Mouse (Mus musculus) hindbrain, embryonic 11.5 days (tissue): ENCODE measurements around the gene Mcoln2. TPM values are rescaled to one million over a fixed set of nuclear protein-coding genes. Genes with fewer than 3 reads are reported as not detected.

Experiments
- ATAC-seq: fragments of 200-750 bp; cut with Nextera tagmentation; 2 replicates; pipeline ENCODE4 v1.8.0; 2017; ENCODE audit warnings: mild to moderate bottlenecking, moderate TSS enrichment, moderate library complexity; ENCODE audit not compliant: low FRiP score
- DNase-seq: peaks from one replicate; pipeline ENCODE4 v3.0.0-alpha.2; 2015; ENCODE audit warnings: low spot score
- H3K27ac ChIP-seq: fragments of 300-500 bp; sonication (generic); 2 replicates; pipeline ENCODE4 v1.5.1; 2014; ENCODE audit warnings: mild to moderate bottlenecking, low read depth, low read length
- H3K27me3 ChIP-seq: fragments of 300-500 bp; sonication (generic); 2 replicates; pipeline ENCODE4 v1.6.1; 2014; ENCODE audit warnings: mild to moderate bottlenecking, low read length, moderate library complexity, mixed read lengths; ENCODE audit not compliant: control insufficient read depth, insufficient read depth
- H3K36me3 ChIP-seq: fragments of 300-500 bp; sonication (generic); 2 replicates; pipeline ENCODE4 v1.6.1; 2014; ENCODE audit warnings: mild to moderate bottlenecking, low read length, moderate library complexity, mixed read lengths; ENCODE audit not compliant: control insufficient read depth, insufficient read depth
- H3K4me1 ChIP-seq: fragments of 300-500 bp; sonication (generic); replicated peaks from 2 replicates; pipeline ENCODE4 v1.6.1; 2014; ENCODE audit warnings: low read length, mixed read lengths; ENCODE audit not compliant: control insufficient read depth, insufficient read depth
- H3K4me2 ChIP-seq: fragments of 300-500 bp; sonication (generic); replicated peaks from 2 replicates; pipeline ENCODE4 v1.6.1; 2014; ENCODE audit warnings: mild to moderate bottlenecking, low read depth, low read length
- H3K4me3 ChIP-seq: fragments of 300-500 bp; sonication (generic); 2 replicates; pipeline ENCODE4 v1.5.1; 2014; ENCODE audit warnings: low read depth, low read length
- H3K9ac ChIP-seq: fragments of 300-500 bp; sonication (generic); 2 replicates; pipeline ENCODE4 v1.6.1; 2014; ENCODE audit warnings: low read depth, low read length
- H3K9me3 ChIP-seq: fragments of 300-500 bp; sonication (generic); 2 replicates; pipeline ENCODE4 v1.6.1; 2016; ENCODE audit warnings: low read length; ENCODE audit not compliant: control insufficient read depth
- WGBS: fragments of 180-500 bp; shearing (Covaris S2); extraction: QIAGEN DNeasy Blood & Tissue Kit; methylation state at CpG from one replicate; pipeline ENCODE4 v1.1.7; 2014; 5-methylcytosine and 5-hydroxymethylcytosine counted together
- polyA plus RNA-seq: library from polyadenylated mRNA; unstranded; fragments of >200 nt; fragmentation: Nextera tagmentation; extraction: Ambion mirVana; gene quantifications from 2 replicates; pipeline ENCODE4 v1.2.1, GENCODE M21; 2014

The Mcoln2 gene
- polyA plus RNA-seq, 1 experiment from 2014 or later, result 0.28 TPM

DNA sequence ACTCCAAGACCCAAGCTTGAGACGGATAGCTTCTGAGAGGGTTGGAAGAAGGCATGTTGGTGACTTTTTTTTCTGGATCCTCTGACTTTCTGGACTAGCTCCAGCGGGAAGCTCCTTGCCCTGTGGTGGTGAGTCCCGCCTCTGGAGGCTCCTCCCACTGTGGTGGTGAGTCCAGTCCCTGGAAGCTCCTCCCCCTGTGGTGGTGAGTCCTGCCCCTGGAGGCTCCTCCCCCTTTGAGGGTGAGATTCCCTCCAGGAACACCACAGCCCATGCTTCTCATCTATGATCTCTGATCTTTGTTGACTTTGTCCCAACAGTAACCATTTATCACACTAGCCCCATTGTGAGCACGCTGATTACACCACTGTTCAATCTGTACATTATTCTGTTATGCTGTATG, 12.6 kb downstream of the Mcoln2 start:
- no peak overlapping the region for H3K4me2 ChIP-seq
- no peak overlapping the region for H3K27ac ChIP-seq
- H3K4me1 ChIP-seq, result no peaks in the 10 kb centered on the region
- DNase-seq (no peak), ATAC-seq (no peak)
- no peaks in the 10 kb centered on the region for H3K27me3 ChIP-seq
- WGBS, result 84% methylated on average over 4 of the region's 4 CpGs
- no peak overlapping the region for H3K4me3 ChIP-seq
- no peak overlapping the region for H3K9ac ChIP-seq
- H3K36me3 ChIP-seq, result no peaks in the 10 kb centered on the region
- no peaks in the 10 kb centered on the region for H3K9me3 ChIP-seq

DNA sequence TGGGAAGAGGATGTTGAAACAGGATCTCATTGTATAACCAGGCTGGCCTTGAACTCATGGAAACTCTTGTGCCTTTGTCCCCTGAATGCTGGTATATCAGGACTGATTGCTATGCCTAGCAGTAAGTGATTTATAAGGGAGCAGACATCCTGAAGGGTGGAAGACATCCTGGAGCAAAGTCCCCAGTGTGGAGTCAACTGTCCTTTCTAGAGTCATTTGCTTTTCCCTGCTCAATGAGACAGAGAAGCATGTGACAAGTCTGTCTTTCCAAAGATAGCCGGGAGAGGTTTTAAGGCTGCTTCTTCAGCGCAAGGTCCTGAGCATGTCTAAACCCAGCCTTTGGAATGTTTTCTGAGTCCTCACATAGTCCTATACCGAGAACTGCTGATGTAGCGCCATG, 19.7 kb downstream of the Mcoln2 start:
- 87% methylated on average over 4 of the region's 4 CpGs for WGBS
- no peak overlapping the region for H3K4me2 ChIP-seq
- H3K27ac ChIP-seq, result no peak overlapping the region
- H3K4me3 ChIP-seq, result no peak overlapping the region
- H3K9ac ChIP-seq, result no peak overlapping the region
- H3K9me3 ChIP-seq, result no peaks in the 10 kb centered on the region
- ATAC-seq, result no peak
- no peak for DNase-seq
- H3K27me3 ChIP-seq, result no peaks in the 10 kb centered on the region
- H3K4me1 ChIP-seq, result no peaks in the 10 kb centered on the region
- H3K36me3 ChIP-seq, result no peaks in the 10 kb centered on the region

DNA sequence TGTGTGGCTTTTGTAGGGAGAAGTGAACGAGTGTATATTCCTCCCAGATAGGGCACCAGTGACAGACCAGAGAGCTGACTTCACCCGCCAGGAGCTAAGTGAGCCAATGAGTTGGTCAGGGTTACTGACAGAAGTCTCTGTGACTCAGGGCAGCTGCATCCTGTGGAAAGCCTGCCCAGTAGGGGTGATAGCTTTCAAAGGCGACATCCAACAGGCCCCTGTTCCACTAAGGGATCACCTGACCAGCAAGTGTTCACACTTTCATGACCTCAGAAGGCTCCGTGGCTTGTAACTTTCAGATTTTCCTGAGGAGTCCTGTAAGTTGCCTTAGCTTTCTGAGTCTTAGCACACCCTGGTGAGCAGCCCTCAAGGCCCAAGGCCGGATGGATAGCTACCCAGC, 23.4 kb downstream of the Mcoln2 start:
- Histone ChIP-seq H3K9me3 (no peaks in the 10 kb centered on the region), H3K4me3 (no peak overlapping the region), H3K27me3 (no peaks in the 10 kb centered on the region), H3K4me2 (no peak overlapping the region), H3K36me3 (no peaks in the 10 kb centered on the region), H3K9ac (no peak overlapping the region), H3K27ac (no peak overlapping the region), H3K4me1 (no peaks in the 10 kb centered on the region)
- DNase-seq, result no peak
- ATAC-seq, result no peak
- WGBS, result 65% methylated on average over 5 of the region's 5 CpGs

DNA sequence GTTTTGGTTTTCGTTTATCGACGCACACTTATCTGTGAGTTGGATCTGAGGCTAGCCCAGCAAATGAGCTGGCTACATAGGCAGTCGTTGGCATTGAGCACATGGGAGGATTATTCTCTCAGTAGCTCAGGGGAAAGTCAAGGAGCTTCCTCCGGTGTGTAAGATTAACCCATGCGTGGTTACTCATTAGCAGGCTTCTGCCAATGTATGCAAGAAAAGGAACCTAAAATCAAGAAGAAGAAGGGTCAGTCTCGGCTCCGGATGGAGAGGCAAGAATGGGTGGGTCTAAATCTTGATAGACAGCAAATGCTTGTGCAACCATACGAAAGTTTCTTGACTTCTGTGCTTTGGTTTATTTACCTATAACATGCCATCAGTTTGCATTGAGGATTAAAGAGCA, 24.6 kb downstream of the Mcoln2 start:
- no peak overlapping the region for H3K4me2 ChIP-seq
- H3K4me3 ChIP-seq, result no peak overlapping the region
- ATAC-seq, result no peak
- no peak overlapping the region for H3K27ac ChIP-seq
- H3K4me1 ChIP-seq, result no peaks in the 10 kb centered on the region; the same call in 1 of the 2 replicates
- H3K9me3 ChIP-seq, result no peaks in the 10 kb centered on the region
- no peak overlapping the region for H3K9ac ChIP-seq
- H3K27me3 ChIP-seq, result no peaks in the 10 kb centered on the region
- DNase-seq, result no peak
- WGBS, result 91% methylated on average over 9 of the region's 9 CpGs
- H3K36me3 ChIP-seq, result no peaks in the 10 kb centered on the region

DNA sequence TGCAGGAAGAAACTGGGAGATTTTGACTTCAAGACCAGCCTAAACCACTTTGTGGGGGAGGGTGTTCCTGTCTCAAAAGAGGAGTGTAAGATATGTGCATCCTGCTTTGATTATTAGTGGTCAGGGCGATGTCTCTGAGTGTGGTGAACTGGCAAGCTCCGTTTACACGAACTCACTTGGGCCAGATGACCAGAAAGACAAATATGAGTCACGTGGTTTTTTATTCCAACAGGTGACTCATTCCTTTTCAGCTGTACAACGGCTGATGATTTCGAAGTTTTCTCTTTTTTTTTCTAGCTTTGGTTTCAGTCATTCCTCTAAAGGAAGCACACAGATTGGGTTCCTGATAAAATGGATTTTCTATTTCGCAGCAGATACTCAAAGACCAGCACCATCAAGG, 27.7 kb downstream of the Mcoln2 start:
- Histone ChIP-seq H3K9ac (no peak overlapping the region), H3K4me3 (no peak overlapping the region), H3K27me3 (0 out of 2 replicates have a peak, but pooled peaks cover under 1% of the 10 kb centered on the region), H3K4me1 (no peaks in the 10 kb centered on the region; the same call in 1 of the 2 replicates), H3K27ac (no peak overlapping the region), H3K9me3 (no peaks in the 10 kb centered on the region), H3K4me2 (no peak overlapping the region), H3K36me3 (no peaks in the 10 kb centered on the region)
- ATAC-seq, result no peak
- no peak for DNase-seq
- 87% methylated on average over 7 of the region's 7 CpGs for WGBS

DNA sequence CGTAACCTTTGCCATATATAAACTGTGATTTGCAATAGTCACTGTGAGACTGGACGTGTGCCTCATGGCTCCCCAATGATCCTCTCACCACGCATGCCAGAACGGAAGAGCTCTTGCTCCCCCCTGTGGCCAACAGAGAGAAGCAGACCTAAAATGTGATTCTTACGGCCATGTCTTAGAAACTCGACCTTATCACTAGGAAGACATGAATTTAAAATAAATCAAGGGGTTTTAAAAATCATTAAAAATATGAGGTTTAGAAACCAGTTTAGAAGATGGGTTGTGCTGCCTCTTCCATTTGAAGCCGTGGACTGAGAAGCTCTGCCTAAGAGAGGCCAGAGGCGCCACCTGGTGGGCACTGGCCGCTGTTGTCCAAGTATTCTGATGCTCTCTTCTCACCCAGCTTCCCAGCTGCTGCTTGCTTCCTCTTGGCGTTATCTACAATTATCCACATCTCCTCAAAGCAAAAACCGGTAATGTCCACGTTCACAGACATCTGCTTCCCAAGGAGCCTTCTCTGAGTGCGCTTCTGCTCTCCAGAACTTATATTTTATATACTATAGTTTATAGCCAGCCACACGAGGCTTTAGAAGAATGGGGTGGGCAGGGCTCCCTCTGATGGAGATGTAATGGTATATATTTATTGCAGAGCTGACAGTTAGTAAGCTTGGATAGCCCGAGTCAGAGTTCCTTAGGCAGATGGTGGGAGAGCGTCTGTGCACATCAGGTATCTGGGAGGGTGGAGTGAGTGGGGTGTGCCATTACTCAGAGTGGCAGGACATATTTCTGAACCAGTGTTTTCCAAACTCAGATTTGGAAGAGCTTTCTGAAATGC, 28.3 kb downstream of the Mcoln2 start:
- peak overlapping the region; percentile 40; the same call in 1 of the 2 replicates for H3K9ac ChIP-seq
- peak overlapping the region; percentile 35; the same call in 1 of the 2 replicates for H3K4me2 ChIP-seq
- DNase-seq, result peak; percentile 92
- H3K9me3 ChIP-seq, result no peaks in the 10 kb centered on the region
- H3K27ac ChIP-seq, result no peak overlapping the region
- peaks cover 5% of the 10 kb centered on the region; the same call in 1 of the 2 replicates for H3K27me3 ChIP-seq
- H3K4me1 ChIP-seq, result no peaks in the 10 kb centered on the region; the same call in 1 of the 2 replicates
- 9% methylated on average over 16 of the region's 16 CpGs for WGBS
- ATAC-seq, result peak; percentile 82
- H3K4me3 ChIP-seq, result peak overlapping the region; percentile 12; the same call in 1 of the 2 replicates
- H3K36me3 ChIP-seq, result no peaks in the 10 kb centered on the region

DNA sequence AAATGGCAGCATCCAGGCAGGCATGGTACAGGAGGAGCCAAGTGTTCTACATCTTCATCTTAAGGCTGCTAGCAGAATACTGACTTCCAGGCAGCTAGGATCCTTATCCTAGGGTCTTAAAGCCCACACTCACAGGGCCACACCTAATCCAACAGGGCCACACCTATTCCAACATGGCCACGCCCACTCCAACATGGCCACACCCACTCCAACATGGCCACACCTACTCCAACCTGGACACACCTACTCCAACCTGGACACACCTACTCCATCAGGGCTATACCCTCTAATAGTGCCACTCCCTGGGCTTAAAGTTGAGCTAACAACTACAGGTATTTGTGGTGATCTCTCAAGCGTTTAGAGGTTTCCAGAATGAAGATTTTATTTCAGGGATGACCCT, 30.7 kb downstream of the Mcoln2 start:
- Histone ChIP-seq H3K9me3 (no peaks in the 10 kb centered on the region), H3K4me2 (no peak overlapping the region), H3K27me3 (peaks cover 13% of the 10 kb centered on the region; the same call in 1 of the 2 replicates), H3K27ac (no peak overlapping the region), H3K36me3 (no peaks in the 10 kb centered on the region), H3K4me1 (no peaks in the 10 kb centered on the region; the same call in 1 of the 2 replicates), H3K9ac (no peak overlapping the region), H3K4me3 (no peak overlapping the region)
- DNase-seq (no peak), ATAC-seq (no peak)
- WGBS, result 39% methylated on average over 2 of the region's 2 CpGs

DNA sequence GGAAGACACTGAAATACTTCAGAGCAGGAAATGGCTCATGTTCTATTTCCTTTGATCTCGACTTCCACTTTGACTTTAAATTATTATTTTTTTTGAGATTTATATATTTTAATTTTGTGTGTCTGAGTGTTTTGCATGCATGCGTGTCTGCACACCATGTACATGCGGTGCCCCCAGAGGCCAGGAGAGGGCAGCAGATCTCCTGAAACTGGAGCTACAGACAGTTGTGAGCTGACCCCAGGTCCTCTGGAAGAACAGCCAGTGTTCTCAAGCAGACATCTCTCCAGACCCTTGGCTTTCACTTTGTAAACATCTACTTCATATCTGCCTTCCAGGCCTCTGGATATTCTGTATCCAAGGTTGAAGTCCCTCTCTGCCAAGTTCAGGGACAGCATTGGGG, 31.4 kb downstream of the Mcoln2 start:
- WGBS, result 31% methylated on average over 3 of the region's 3 CpGs
- H3K9ac ChIP-seq, result no peak overlapping the region
- H3K36me3 ChIP-seq, result no peaks in the 10 kb centered on the region
- no peaks in the 10 kb centered on the region; the same call in 1 of the 2 replicates for H3K4me1 ChIP-seq
- H3K27ac ChIP-seq, result no peak overlapping the region
- ATAC-seq (no peak), DNase-seq (peak; percentile 75)
- H3K4me2 ChIP-seq, result no peak overlapping the region
- H3K4me3 ChIP-seq, result no peak overlapping the region
- no peaks in the 10 kb centered on the region for H3K9me3 ChIP-seq
- peaks cover 13% of the 10 kb centered on the region; the same call in 1 of the 2 replicates for H3K27me3 ChIP-seq
